Mouse (Mus musculus) neural tube, embryonic 13.5 days (tissue): ENCODE data around the gene Alg10b. TPM values are rescaled to one million over a fixed set of nuclear protein-coding genes. Genes with fewer than 3 reads are reported as not detected.

ENCODE experiments used
- microRNA-seq: library from miRNA; unstranded; fragments of <30 nt; microRNA quantifications from one replicate; pipeline ENCODE4, GENCODE M21; 2016
- polyA plus RNA-seq: library from polyadenylated mRNA; unstranded; fragments of >200 nt; fragmentation: Nextera tagmentation; extraction: Ambion mirVana; gene quantifications from 2 replicates; pipeline ENCODE4 v1.2.1, GENCODE M21; 2015

The Alg10b gene
- polyA plus RNA-seq, 1 experiment from 2014 or later: 40.9 TPM

Small RNA genes within 50 kb of the gene (microRNA-seq; reads per million reads assigned to microRNA genes)
- gene Mir7648: not detected
